Mouse (Mus musculus): ENCODE measurements around the gene Mocs3. TPM values are rescaled to one million over a fixed set of nuclear protein-coding genes. Genes with fewer than 3 reads are reported as not detected.

Gene Mocs3
- polyA plus RNA-seq, 1 experiment from 2014 or later: 5.9 TPM

DNA sequence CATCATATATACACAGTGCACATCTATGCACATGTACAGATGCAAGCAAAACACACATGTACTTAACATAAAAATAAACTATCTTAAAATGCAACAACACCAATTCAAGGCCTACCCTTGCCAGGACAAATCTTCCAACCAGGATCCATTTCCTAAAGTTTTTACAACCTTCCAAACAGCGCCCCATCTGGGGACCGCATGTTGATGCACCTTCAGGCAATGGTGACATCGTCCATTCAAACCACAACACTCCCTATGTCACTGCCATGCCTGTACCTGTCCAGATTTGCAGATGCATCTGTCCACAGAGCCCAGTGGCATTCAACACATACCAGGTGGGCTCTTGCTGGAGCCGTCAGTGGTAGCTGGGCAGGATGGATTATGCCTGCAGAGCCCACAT lies 12.9 kb downstream of the Mocs3 start:
- Histone ChIP-seq H3K4me3 (ENCODE audit: control insufficient read depth in 1 of 2, insufficient read depth in 1 of 2, low read depth in 1 of 2, low read length in 2 of 2) (no peak overlapping the region), H3K4me1 (ENCODE audit: control insufficient read depth in 2 of 2, insufficient read depth in 2 of 2, low read length in 2 of 2) (no peaks in the 10 kb centered on the region), H3K27ac (replicated peaks in 1 of 2; ENCODE audit: control insufficient read depth in 1 of 2, insufficient read depth in 1 of 2, low read depth in 2 of 2, low read length in 2 of 2) (no peak overlapping the region), H3K4me2 (ENCODE audit: low read length) (no peak overlapping the region), H3K27me3 (ENCODE audit: control insufficient read depth, insufficient read depth, low read length) (peaks cover 22% of the 10 kb centered on the region), H3K9me3 (ENCODE audit: control insufficient read depth, low read length) (peaks cover 10% of the 10 kb centered on the region), H3K36me3 (ENCODE audit: control insufficient read depth, insufficient read depth, low read length) (no peaks in the 10 kb centered on the region), H3K9ac (ENCODE audit: low read length) (no peak overlapping the region)
- 67% methylated on average over 4 of the region's 4 CpGs for WGBS
- no peak for ATAC-seq (ENCODE audit: insufficient number of reproducible peaks, insufficient read depth, low FRiP score, low read depth)

DNA sequence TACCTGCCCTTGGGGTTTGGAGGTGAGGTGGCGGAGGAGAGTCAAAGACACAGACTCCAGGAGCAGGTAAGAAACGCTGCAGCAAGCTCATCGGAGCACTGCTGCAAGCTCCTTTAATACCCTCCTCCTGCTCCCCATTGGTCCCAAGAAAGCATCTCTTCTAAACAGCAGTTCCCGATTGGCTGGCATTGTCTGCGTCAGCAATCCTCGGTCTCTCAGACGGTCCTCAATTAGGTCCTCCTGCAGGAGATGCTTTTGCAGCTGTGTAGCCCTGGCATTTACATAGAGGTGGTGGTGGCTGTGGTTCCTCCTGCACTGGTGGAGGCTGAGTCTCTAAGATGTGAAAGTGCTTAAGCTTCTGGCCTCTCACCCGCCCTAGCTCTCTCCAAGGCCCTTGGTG lies 15.1 kb downstream of the Mocs3 start:
- H3K4me2 ChIP-seq (ENCODE audit: low read length): no peak overlapping the region
- no peak overlapping the region for H3K27ac ChIP-seq (replicated peaks in 1 of 2; ENCODE audit: control insufficient read depth in 1 of 2, insufficient read depth in 1 of 2, low read depth in 2 of 2, low read length in 2 of 2)
- H3K9me3 ChIP-seq (ENCODE audit: control insufficient read depth, low read length): no peaks in the 10 kb centered on the region
- ATAC-seq (ENCODE audit: insufficient number of reproducible peaks, insufficient read depth, low FRiP score, low read depth): no peak
- H3K9ac ChIP-seq (ENCODE audit: low read length): no peak overlapping the region
- no peak overlapping the region for H3K4me3 ChIP-seq (ENCODE audit: control insufficient read depth in 1 of 2, insufficient read depth in 1 of 2, low read depth in 1 of 2, low read length in 2 of 2)
- WGBS: 32% methylated on average over 8 of the region's 8 CpGs
- no peaks in the 10 kb centered on the region for H3K36me3 ChIP-seq (ENCODE audit: control insufficient read depth, insufficient read depth, low read length)
- H3K27me3 ChIP-seq (ENCODE audit: control insufficient read depth, insufficient read depth, low read length): peaks cover 23% of the 10 kb centered on the region
- no peaks in the 10 kb centered on the region for H3K4me1 ChIP-seq (ENCODE audit: control insufficient read depth in 2 of 2, insufficient read depth in 2 of 2, low read length in 2 of 2)

DNA sequence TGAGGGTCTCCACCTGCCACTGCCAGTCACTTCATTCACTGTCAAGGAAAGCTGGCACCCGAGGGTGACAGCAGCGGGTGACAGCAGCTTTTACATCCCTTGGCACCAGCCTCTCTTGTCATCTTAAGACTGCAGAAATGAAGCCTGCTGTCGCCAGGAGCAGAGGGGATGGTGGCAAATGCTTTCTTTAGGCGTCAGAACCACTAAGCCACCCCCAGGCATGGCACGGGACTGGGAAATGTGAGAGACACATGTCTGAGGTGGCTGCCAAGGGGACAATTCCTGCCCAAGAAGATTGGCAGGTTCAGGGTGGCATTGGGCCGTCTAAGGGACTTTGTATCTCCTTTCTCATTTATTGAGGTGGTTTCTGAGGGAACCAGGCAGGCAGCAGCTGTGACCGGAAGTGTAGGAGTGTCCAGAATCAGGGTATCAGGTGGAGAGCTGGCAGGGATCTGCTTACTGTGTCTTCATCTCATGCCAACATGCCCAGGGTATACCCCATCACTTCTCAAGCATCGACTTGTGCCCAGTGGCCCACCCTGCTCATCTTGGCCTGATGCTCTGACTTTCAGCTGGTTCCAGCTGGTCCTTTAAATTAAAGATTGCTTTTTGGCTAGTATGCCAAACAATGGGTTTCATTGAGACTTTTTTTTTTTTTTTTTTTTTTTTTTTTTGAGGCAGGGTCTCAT lies 17.9 kb downstream of the Mocs3 start:
- H3K9ac ChIP-seq (ENCODE audit: low read length): no peak overlapping the region
- ATAC-seq (ENCODE audit: insufficient number of reproducible peaks, insufficient read depth, low FRiP score, low read depth): no peak
- H3K36me3 ChIP-seq (ENCODE audit: control insufficient read depth, insufficient read depth, low read length): no peaks in the 10 kb centered on the region
- H3K9me3 ChIP-seq (ENCODE audit: control insufficient read depth, low read length): no peaks in the 10 kb centered on the region
- no peak overlapping the region for H3K4me2 ChIP-seq (ENCODE audit: low read length)
- no peak overlapping the region for H3K27ac ChIP-seq (replicated peaks in 1 of 2; ENCODE audit: control insufficient read depth in 1 of 2, insufficient read depth in 1 of 2, low read depth in 2 of 2, low read length in 2 of 2)
- H3K27me3 ChIP-seq (ENCODE audit: control insufficient read depth, insufficient read depth, low read length): peaks cover 39% of the 10 kb centered on the region
- no peak overlapping the region for H3K4me3 ChIP-seq (ENCODE audit: control insufficient read depth in 1 of 2, insufficient read depth in 1 of 2, low read depth in 1 of 2, low read length in 2 of 2)
- H3K4me1 ChIP-seq (ENCODE audit: control insufficient read depth in 2 of 2, insufficient read depth in 2 of 2, low read length in 2 of 2): no peaks in the 10 kb centered on the region
- WGBS: 67% methylated on average over 8 of the region's 8 CpGs

DNA sequence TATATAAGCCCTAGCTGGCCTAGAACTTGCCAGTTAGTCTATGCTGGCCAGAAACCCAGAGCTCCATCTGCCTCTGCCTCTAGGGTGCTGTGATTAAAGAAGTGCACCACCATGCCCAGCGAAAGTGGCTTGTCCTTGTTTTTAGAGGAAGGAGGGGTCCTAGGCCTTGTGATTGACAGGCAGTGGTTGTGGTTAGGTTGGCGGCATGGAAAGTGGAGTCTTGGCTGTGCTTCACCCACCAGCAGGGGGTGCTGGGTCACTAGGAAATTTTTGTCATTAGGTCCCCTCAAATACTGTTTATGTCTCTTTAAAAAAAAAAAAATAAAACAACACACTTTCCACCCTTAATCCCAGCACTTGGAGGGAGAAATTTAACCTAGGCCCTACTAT lies 18.4 kb downstream of the Mocs3 start:
- 23% methylated on average over 2 of the region's 2 CpGs for WGBS
- no peak for ATAC-seq (ENCODE audit: insufficient number of reproducible peaks, insufficient read depth, low FRiP score, low read depth)
- Histone ChIP-seq H3K4me1 (ENCODE audit: control insufficient read depth in 2 of 2, insufficient read depth in 2 of 2, low read length in 2 of 2) (no peaks in the 10 kb centered on the region), H3K27ac (replicated peaks in 1 of 2; ENCODE audit: control insufficient read depth in 1 of 2, insufficient read depth in 1 of 2, low read depth in 2 of 2, low read length in 2 of 2) (no peak overlapping the region), H3K9me3 (ENCODE audit: control insufficient read depth, low read length) (no peaks in the 10 kb centered on the region), H3K4me2 (ENCODE audit: low read length) (no peak overlapping the region), H3K4me3 (ENCODE audit: control insufficient read depth in 1 of 2, insufficient read depth in 1 of 2, low read depth in 1 of 2, low read length in 2 of 2) (no peak overlapping the region), H3K27me3 (ENCODE audit: control insufficient read depth, insufficient read depth, low read length) (peaks cover 44% of the 10 kb centered on the region), H3K36me3 (ENCODE audit: control insufficient read depth, insufficient read depth, low read length) (no peaks in the 10 kb centered on the region), H3K9ac (ENCODE audit: low read length) (no peak overlapping the region)

DNA sequence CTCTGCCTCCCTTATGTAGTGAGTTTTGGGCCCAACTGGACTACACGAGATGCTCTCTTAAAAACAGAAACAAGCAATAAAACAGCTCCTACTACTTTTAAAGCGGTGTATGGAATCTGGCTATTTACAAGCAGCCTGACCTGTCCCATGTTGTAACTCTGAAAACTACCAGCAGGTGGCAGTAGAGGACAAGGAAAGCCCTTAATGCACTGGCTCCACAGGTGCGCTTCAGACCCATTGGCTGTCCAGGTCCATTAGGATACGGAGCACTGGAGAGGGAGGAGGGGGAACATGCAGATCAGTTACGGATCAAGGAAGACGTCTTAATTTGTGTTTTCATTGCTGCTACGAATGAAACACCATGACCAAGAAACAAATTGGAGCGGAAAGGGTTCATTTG lies 19.8 kb downstream of the Mocs3 start:
- no peak for ATAC-seq (ENCODE audit: insufficient number of reproducible peaks, insufficient read depth, low FRiP score, low read depth)

DNA sequence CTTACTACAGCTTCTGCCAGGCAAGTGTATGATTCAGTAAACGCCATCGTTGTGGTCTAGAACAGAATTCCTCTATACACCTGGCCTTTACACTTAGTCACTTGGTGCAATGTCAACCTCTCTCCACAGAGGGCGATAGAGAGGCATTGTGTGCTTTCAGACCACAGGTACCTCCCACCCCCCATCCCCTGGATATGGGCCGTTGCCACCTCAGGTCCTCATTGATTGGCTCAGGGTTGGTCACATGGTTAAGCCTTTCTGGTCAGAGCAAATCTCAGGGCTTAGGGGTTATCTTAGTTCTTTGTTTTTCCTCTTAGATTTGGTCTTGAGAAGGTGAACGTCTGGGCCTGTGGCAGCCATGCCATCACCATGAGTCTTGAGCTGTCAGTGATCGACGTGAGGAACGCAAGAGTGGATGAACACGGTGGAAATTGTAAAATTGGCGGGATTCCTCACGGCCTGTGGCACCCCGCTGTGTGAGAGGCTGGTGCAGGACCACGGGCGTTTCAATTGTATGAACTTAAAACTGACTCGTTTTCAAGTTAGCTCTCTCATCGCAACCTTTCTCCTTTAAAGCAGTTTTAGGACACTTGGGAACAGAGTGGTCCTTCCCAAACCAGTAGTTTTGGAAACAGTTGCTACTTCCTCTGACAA lies 22.3 kb downstream of the Mocs3 start:
- Histone ChIP-seq H3K4me2 (ENCODE audit: low read length) (no peak overlapping the region), H3K9me3 (ENCODE audit: control insufficient read depth, low read length) (no peaks in the 10 kb centered on the region), H3K27ac (replicated peaks in 1 of 2; ENCODE audit: control insufficient read depth in 1 of 2, insufficient read depth in 1 of 2, low read depth in 2 of 2, low read length in 2 of 2) (no peak overlapping the region), H3K4me1 (ENCODE audit: control insufficient read depth in 2 of 2, insufficient read depth in 2 of 2, low read length in 2 of 2) (no peaks in the 10 kb centered on the region; a peak in 1 of 4 replicates), H3K4me3 (ENCODE audit: control insufficient read depth in 1 of 2, insufficient read depth in 1 of 2, low read depth in 1 of 2, low read length in 2 of 2) (no peak overlapping the region), H3K27me3 (ENCODE audit: control insufficient read depth, insufficient read depth, low read length) (peaks cover 55% of the 10 kb centered on the region), H3K9ac (ENCODE audit: low read length) (no peak overlapping the region), H3K36me3 (ENCODE audit: control insufficient read depth, insufficient read depth, low read length) (no peaks in the 10 kb centered on the region)
- WGBS: 10% methylated on average over 16 of the region's 16 CpGs
- ATAC-seq (ENCODE audit: insufficient number of reproducible peaks, insufficient read depth, low FRiP score, low read depth): no peak; the same call in 1 of the 2 replicates

More for the DNA sequence above, 19.8 kb downstream of the Mocs3 start:
- Histone ChIP-seq H3K4me3 (ENCODE audit: control insufficient read depth in 1 of 2, insufficient read depth in 1 of 2, low read depth in 1 of 2, low read length in 2 of 2) (no peak overlapping the region), H3K36me3 (ENCODE audit: control insufficient read depth, insufficient read depth, low read length) (no peaks in the 10 kb centered on the region), H3K27ac (replicated peaks in 1 of 2; ENCODE audit: control insufficient read depth in 1 of 2, insufficient read depth in 1 of 2, low read depth in 2 of 2, low read length in 2 of 2) (no peak overlapping the region), H3K4me1 (ENCODE audit: control insufficient read depth in 2 of 2, insufficient read depth in 2 of 2, low read length in 2 of 2) (no peaks in the 10 kb centered on the region; a peak in 1 of 4 replicates), H3K27me3 (ENCODE audit: control insufficient read depth, insufficient read depth, low read length) (peaks cover 54% of the 10 kb centered on the region), H3K4me2 (ENCODE audit: low read length) (no peak overlapping the region), H3K9ac (ENCODE audit: low read length) (no peak overlapping the region), H3K9me3 (ENCODE audit: control insufficient read depth, low read length) (no peaks in the 10 kb centered on the region)
- 22% methylated on average over 8 of the region's 8 CpGs for WGBS

DNA sequence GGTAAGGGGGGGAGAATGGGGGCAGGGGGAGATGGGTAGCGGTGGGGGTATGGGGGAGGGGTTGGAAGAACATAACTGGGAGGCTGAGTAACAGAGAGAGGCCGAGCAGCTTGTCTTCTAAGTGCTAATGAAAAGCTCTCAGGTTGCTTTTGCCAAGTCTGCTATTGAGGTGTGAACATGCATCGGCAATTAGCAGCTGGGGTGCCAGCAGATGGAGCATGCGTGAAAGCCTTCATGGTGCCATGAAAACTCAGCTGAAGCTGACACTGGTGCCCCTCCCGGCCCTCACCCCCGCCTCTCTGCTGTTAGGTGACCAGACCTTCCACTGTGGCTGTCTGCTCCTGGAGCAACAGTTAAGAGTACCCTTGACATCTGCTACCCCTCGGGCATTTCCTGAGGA lies 23.4 kb downstream of the Mocs3 start:
- WGBS: 19% methylated on average over 7 of the region's 7 CpGs
- Histone ChIP-seq H3K9me3 (ENCODE audit: control insufficient read depth, low read length) (no peaks in the 10 kb centered on the region), H3K27me3 (ENCODE audit: control insufficient read depth, insufficient read depth, low read length) (peaks cover 55% of the 10 kb centered on the region), H3K4me2 (ENCODE audit: low read length) (no peak overlapping the region), H3K9ac (ENCODE audit: low read length) (no peak overlapping the region), H3K27ac (replicated peaks in 1 of 2; ENCODE audit: control insufficient read depth in 1 of 2, insufficient read depth in 1 of 2, low read depth in 2 of 2, low read length in 2 of 2) (no peak overlapping the region), H3K4me3 (ENCODE audit: control insufficient read depth in 1 of 2, insufficient read depth in 1 of 2, low read depth in 1 of 2, low read length in 2 of 2) (no peak overlapping the region), H3K36me3 (ENCODE audit: control insufficient read depth, insufficient read depth, low read length) (no peaks in the 10 kb centered on the region), H3K4me1 (ENCODE audit: control insufficient read depth in 2 of 2, insufficient read depth in 2 of 2, low read length in 2 of 2) (no peaks in the 10 kb centered on the region; a peak in 1 of 4 replicates)
- no peak for ATAC-seq (ENCODE audit: insufficient number of reproducible peaks, insufficient read depth, low FRiP score, low read depth)
